Mouse (Mus musculus): Measurements from ENCODE around the gene Scgb1b30. TPM values are rescaled to one million over a fixed set of nuclear protein-coding genes. Genes with fewer than 3 reads are reported as not detected.

Gene Scgb1b30
- polyA plus RNA-seq, 1 experiment from 2014 or later: not detected

DNA sequence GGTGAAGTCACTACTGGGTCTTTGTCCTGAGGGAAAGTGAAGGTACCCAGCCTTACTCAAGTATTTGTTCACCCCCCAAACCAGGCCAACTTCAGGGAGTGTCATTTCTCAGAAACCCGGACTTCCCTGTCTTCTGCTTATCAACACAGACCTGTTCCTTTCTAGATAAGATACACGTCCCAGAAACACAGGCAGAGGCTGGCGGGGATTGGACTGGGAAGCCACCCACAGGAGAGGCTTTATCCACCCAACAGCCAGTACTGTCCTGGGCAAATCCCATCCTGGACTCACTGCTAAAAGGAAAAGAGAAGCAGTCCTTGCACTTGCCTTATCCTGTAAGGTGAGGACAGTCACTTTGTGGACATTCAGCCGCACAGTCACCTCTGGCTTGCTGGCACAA lies 52.0 kb downstream of the Scgb1b30 start:
- WGBS: 94% methylated on average over 4 of the region's 4 CpGs
- Histone ChIP-seq H3K9ac (ENCODE audit: low read depth, low read length) (no peak overlapping the region), H3K4me2 (replicated peaks; ENCODE audit: low read depth, low read length) (no peak overlapping the region), H3K4me3 (ENCODE audit: low read length) (no peak overlapping the region), H3K36me3 (ENCODE audit: control insufficient read depth, insufficient read depth, low read length) (peaks cover 98% of the 10 kb centered on the region), H3K9me3 (ENCODE audit: control insufficient read depth, low read length) (0 out of 2 replicates have a peak, but pooled peaks cover 4% of the 10 kb centered on the region), H3K4me1 (ENCODE audit: control insufficient read depth, insufficient read depth, low read length) (no peaks in the 10 kb centered on the region), H3K27ac (ENCODE audit: low read depth, low read length) (no peak overlapping the region), H3K27me3 (ENCODE audit: control insufficient read depth, insufficient read depth, low read length) (no peaks in the 10 kb centered on the region)
- no peak for ATAC-seq (ENCODE audit: low FRiP score, low TSS enrichment)

Other genes starting within 250 kb of the Scgb1b30 start
- gene Scgb2b26, start 150.4 kb upstream of the Scgb1b30 start, polyA plus RNA-seq (2014; fragmentation: Nextera tagmentation; extraction: Ambion mirVana): not detected in 2 replicates
- gene Scgb2b27, start 81.5 kb upstream of the Scgb1b30 start, polyA plus RNA-seq (2014; fragmentation: Nextera tagmentation; extraction: Ambion mirVana): not detected in 2 replicates
- not detected in 2 replicates for gene Scgb1b27, start 73.9 kb upstream of the Scgb1b30 start, polyA plus RNA-seq (2014; fragmentation: Nextera tagmentation; extraction: Ambion mirVana)
- 5.8 and 8.7 TPM in 2 replicates for gene Wtip, start 37.8 kb downstream of the Scgb1b30 start, polyA plus RNA-seq (2014; fragmentation: Nextera tagmentation; extraction: Ambion mirVana)
- 166 and 240 TPM in 2 replicates for gene Uba2, start 74.2 kb downstream of the Scgb1b30 start, polyA plus RNA-seq (2014; fragmentation: Nextera tagmentation; extraction: Ambion mirVana)
- gene Pdcd2l, start 101.2 kb downstream of the Scgb1b30 start, polyA plus RNA-seq (2014; fragmentation: Nextera tagmentation; extraction: Ambion mirVana): 65.9 and 68.7 TPM in 2 replicates
- gene Gpi1, start 134.9 kb downstream of the Scgb1b30 start, polyA plus RNA-seq (2014; fragmentation: Nextera tagmentation; extraction: Ambion mirVana): 229 and 366 TPM in 2 replicates
- gene Gm6096, start 155.6 kb downstream of the Scgb1b30 start, polyA plus RNA-seq (2014; fragmentation: Nextera tagmentation; extraction: Ambion mirVana): 0.69 TPM in 1 of 2 replicates, not detected in the other
- gene 4931406P16Rik, start 218.1 kb downstream of the Scgb1b30 start, polyA plus RNA-seq (2014; fragmentation: Nextera tagmentation; extraction: Ambion mirVana): 45.5 and 45.7 TPM in 2 replicates